Mouse (Mus musculus): Measurements from ENCODE around the gene Anapc5.

The Anapc5 gene

GRCm38 (mm10) chr5:122769101-122769568 lies 52.0 kb downstream of the Anapc5 start:
- DNase-seq (ENCODE audit: low spot score in 2 of 2): no peak

DNA sequence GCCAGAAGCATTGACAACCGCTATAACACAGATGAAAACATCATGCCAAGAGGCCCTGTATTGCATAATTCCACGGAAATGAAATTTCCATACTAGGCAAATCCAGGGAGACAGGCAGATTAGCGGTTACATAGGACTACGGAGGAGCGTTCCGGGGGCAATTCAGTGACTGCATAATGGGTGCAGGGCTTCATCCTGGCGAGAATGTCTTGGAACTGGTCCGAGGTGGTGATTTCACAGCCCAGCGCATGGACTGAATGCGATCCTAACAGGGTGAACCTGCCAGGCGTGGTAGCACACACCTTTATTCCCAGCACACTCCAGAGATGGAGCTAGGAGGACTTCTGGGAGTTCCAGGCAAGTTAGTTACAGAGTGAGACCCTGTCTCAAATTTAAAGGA lies 53.9 kb downstream of the Anapc5 start:
- no peak for DNase-seq (ENCODE audit: low spot score in 2 of 2)

DNA sequence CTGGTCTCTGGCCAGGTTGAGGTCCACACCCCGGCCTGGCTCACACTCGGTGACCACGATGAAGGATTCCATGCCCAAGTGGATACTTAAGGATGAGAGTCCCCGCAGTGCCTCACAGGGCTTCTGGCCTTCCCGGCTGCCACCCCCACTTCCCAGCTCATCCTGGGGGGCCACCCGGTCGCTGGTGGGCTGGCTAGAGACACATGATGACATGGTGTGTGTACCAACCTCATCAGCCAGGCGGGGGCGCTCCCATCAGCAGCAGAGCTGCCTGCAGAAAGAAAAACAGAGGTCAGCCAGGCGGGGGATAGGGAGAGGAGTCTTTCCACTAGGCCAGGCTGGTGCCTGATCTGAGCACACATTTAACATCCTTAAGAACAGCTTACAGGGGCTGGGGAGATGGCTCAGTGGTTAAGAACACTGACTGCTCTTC lies 57.1 kb downstream of the Anapc5 start:
- DNase-seq (ENCODE audit: low spot score in 2 of 2): peak in 1 of 2 experiments; percentile 47

DNA sequence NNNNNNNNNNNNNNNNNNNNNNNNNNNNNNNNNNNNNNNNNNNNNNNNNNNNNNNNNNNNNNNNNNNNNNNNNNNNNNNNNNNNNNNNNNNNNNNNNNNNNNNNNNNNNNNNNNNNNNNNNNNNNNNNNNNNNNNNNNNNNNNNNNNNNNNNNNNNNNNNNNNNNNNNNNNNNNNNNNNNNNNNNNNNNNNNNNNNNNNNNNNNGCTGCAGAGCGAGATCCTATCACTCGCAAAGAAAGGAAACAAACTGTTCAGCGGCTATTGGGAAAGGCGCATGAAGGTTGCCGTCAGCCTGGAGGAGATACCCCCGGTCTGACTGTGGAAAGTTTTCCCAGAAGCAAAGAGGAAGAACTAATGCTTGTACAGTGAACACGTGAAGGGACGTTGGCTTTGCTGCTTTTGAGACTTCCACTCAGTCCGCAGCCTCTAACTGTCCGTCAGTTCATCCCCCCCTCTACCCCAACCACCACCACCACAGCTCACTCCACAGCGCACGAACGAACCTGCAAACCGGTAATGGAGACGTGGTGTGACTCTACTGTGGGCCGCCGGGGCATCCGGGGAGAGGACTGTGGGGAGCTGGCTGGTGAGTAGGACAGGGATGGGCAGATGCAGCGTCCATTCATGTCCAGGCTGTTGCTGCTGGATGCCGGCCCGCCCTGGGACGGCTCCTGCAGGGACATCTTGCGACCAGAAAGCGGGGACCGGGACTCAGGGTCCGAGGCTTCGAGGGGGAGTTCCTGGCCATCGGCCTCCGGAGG lies 57.7 kb downstream of the Anapc5 start:
- DNase-seq (ENCODE audit: low spot score in 2 of 2): no peak

DNA sequence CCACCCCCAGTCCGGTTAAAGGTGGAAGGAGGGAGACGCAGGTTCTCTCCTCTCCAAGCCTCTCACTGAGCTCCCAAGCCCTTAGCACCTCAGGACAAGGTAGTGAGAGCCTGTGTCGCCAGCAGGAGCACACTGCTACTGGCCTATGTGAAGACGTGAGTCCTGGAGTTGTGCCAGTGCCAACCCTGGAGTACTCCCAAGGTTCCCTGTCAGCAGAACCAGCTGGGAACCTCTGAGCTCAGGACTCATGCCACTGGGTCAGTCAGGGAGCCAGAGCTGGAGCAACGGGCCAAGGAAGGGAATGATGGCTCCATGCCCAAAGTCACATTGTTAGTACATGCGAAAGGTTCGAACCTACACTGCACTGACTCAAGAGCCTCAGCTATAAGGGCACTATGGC lies 64.5 kb downstream of the Anapc5 start:
- DNase-seq (ENCODE audit: low spot score in 2 of 2): peak in 1 of 2 experiments; percentile 35

- DNase-seq (ENCODE audit: low spot score in 2 of 2): no peak
Measured at GRCm38 (mm10) chr5:122756144-122756543, 65.0 kb downstream of the Anapc5 start.

DNA sequence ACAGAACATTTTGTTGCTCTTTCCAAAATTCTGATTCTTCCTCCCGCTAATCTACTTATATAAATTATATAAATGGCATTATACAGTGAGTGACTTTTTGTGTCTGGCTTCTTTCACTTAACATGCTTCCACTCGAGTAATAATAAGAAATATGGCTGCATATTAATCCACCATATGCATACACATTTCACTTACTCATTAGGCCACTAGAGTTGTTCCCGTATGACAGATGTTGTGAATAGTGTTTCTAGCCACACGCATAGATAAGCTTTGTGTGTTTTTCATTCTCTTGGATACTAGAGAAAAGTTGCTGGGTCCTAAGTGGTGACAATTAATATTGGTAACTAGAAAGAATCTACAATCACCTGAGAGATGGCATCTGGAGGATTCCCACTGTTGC lies 65.5 kb downstream of the Anapc5 start:
- DNase-seq (ENCODE audit: low spot score in 2 of 2): no peak

DNA sequence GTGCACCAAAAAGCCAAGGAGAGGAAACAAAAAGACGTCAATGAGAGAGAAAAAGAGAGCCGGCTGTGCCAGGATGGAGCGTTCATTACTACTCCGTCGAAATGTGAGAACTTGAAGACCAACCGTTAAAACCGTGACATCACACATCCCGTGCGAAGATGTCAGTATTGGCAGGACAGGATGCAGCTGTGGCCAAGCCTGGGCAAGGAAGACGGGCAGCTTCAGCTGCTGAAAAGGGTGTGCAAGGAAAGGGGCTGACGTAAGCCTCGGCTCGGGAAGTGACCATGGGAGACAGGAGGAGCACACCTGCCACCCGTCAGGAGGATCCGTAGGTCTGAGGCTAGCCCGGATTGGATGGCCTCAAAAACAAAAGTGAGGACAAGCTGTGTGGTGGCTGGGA lies 66.7 kb downstream of the Anapc5 start:
- DNase-seq (ENCODE audit: low spot score in 2 of 2): no peak

DNA sequence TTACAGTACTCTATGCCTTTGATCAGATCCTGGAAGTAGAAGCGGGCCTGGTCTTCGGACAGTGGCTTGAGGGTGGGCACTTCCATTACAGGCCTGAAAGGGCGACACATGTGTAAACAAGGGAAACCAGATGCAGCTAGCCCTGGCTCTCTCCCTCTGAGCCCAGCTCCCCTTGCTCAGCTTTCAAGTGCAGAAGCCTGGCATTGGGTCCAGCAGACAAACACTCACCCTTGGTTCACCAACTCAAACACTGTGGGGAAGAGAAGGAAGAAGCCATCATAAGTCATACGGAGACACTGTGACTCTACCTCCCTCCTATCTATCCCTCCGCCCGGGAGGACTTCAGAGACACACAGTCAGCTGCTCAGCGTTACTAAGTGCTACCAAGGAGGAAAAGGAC lies 73.2 kb downstream of the Anapc5 start:
- no peak for DNase-seq (ENCODE audit: low spot score in 2 of 2)

DNA sequence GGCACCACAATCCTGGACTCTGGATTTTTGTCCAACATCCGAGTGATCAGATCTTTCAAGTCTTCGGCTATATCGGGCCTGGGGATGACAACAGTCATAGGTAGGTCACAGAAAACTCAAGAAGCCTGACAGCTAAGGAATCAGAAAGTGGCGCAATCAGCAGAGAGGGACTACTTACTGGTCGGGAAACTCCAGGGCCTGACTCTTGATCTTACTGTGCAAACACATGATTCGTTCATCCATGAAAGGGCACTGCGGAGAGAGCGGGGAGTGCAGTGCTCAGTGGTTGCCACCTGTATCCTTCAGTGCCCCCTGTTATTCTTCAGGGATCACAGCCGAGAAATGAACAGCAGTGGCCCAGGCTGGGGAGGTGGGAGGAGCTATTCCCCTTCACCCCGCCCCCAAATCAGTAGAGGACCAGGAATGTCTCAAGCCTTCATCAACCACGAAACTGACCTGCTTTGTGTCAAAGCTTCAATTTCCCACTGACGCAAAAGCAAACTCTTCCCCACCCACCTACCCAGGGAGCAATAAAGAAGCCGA lies 77.2 kb downstream of the Anapc5 start:
- DNase-seq (ENCODE audit: low spot score in 2 of 2): no peak
